Mouse (Mus musculus) kidney, adult 2 months (tissue): ENCODE measurements around the gene Gm49337.

Source experiments
- CTCF ChIP-seq: fragments of 200-500 bp; conservative IDR thresholded peaks from 2 replicates; pipeline ENCODE4 v1.5.1; 2011; ENCODE audit warnings: low read depth, mild to moderate bottlenecking, control low read depth, low read length, moderate library complexity, mixed read lengths; ENCODE audit not compliant: insufficient read depth, insufficient read length
- POLR2A ChIP-seq: fragments of 200-500 bp; IDR thresholded peaks from one replicate; pipeline ENCODE4 v1.6.1; 2011; ENCODE audit warnings: low read depth, low read length, control low read depth

DNA sequence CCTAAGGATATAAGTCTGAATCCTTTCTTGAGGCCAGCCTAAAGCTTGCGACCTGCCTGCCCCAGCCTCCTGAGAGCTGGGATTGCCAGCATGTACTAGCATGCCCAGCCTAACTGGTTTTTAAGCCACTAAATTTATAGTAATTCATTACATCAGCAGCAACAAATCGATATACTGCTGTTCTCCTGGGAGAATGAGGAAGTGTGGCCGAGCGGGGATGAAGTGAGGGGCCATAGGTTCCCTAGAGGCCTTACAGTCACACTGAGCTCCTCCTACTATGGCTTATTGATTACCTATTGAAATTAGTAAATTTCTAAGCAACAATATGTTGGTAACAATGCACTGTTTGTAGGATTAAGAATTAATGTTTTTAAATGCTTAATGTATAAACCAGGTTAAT is 40.1 kb upstream of the Gm49337 start:
- TF ChIP-seq CTCF (no peak), POLR2A (no peak)
